Mouse (Mus musculus): ENCODE data around the gene Ptpn11.

DNA sequence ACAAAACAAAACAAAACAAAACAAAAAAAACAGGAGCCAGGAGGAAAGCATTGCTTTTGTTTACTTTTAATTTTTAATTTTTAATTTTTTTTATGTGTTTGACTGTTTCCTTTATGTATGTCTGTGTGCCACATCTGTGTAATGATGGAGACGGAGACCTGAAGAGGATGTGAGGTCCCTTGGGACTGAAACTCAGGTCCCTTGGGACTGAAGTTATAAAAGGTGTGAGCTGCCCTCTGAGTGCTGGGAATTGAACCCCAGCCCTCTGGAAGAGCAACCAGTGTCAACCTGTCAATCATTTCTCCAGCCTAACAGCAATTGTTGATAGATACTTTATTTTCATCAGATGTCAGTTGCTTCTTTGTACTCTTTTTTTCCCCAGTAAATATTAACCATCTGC, 28.0 kb upstream of the Ptpn11 start:
- TF ChIP-seq TAL1 (IDR thresholded peaks at IDR 0.05; ENCODE audit: low read length) (no peak), GATA1 (IDR thresholded peaks at IDR 0.05; ENCODE audit: low read length) (no peak)
